Mouse (Mus musculus) kidney, embryonic 15.5 days (tissue): ENCODE measurements around the gene Utp20. TPM values are rescaled to one million over a fixed set of nuclear protein-coding genes. Genes with fewer than 3 reads are reported as not detected.
A peak's percentile ranks its signal among the peaks of the same experiment; 100 is the strongest.

Experiments used
- ATAC-seq: fragments of 200-750 bp; cut with Nextera tagmentation; replicated peaks from 2 replicates; pipeline ENCODE4 v1.8.0; 2017; ENCODE audit warnings: moderate TSS enrichment; ENCODE audit not compliant: low FRiP score
- H3K27ac ChIP-seq: fragments of 300-500 bp; sonication (generic); 2 replicates; pipeline ENCODE4 v1.5.1; 2015; ENCODE audit warnings: mild to moderate bottlenecking, inconsistent platforms
- H3K27me3 ChIP-seq: fragments of 300-500 bp; sonication (generic); 2 replicates; pipeline ENCODE4 v1.6.1; 2015; ENCODE audit warnings: inconsistent platforms
- H3K36me3 ChIP-seq: fragments of 300-500 bp; sonication (generic); 2 replicates; pipeline ENCODE4 v1.6.1; 2015; ENCODE audit warnings: inconsistent platforms
- H3K4me1 ChIP-seq: fragments of 300-500 bp; sonication (generic); 2 replicates; pipeline ENCODE4 v1.6.1; 2015; ENCODE audit warnings: inconsistent platforms
- H3K4me2 ChIP-seq: fragments of 300-500 bp; sonication (generic); 2 replicates; pipeline ENCODE4 v1.6.1; 2015; ENCODE audit warnings: moderate library complexity, mild to moderate bottlenecking, inconsistent platforms
- H3K4me3 ChIP-seq: fragments of 300-500 bp; sonication (generic); replicated peaks from 2 replicates; pipeline ENCODE4 v1.5.1; 2015; ENCODE audit warnings: mild to moderate bottlenecking, inconsistent platforms
- H3K9ac ChIP-seq: fragments of 300-500 bp; sonication (generic); 2 replicates; pipeline ENCODE4 v1.6.1; 2015; ENCODE audit warnings: mild to moderate bottlenecking, inconsistent platforms
- H3K9me3 ChIP-seq: fragments of 300-500 bp; sonication (generic); replicated peaks from 2 replicates; pipeline ENCODE4 v1.6.1; 2016; ENCODE audit warnings: inconsistent platforms
- WGBS: fragments of 180-500 bp; shearing (Covaris S2); methylation state at CpG from one replicate; pipeline ENCODE4 v1.1.7; 2015; ENCODE audit warnings: mixed read lengths; 5-methylcytosine and 5-hydroxymethylcytosine counted together
- polyA plus RNA-seq: library from polyadenylated mRNA; unstranded; fragments of >200 nt; fragmentation: Nextera tagmentation; extraction: Ambion mirVana; gene quantifications from 2 replicates; pipeline ENCODE4 v1.2.1, GENCODE M21; 2015

Gene Utp20
- polyA plus RNA-seq, 1 experiment from 2014 or later: 20.9 TPM

DNA sequence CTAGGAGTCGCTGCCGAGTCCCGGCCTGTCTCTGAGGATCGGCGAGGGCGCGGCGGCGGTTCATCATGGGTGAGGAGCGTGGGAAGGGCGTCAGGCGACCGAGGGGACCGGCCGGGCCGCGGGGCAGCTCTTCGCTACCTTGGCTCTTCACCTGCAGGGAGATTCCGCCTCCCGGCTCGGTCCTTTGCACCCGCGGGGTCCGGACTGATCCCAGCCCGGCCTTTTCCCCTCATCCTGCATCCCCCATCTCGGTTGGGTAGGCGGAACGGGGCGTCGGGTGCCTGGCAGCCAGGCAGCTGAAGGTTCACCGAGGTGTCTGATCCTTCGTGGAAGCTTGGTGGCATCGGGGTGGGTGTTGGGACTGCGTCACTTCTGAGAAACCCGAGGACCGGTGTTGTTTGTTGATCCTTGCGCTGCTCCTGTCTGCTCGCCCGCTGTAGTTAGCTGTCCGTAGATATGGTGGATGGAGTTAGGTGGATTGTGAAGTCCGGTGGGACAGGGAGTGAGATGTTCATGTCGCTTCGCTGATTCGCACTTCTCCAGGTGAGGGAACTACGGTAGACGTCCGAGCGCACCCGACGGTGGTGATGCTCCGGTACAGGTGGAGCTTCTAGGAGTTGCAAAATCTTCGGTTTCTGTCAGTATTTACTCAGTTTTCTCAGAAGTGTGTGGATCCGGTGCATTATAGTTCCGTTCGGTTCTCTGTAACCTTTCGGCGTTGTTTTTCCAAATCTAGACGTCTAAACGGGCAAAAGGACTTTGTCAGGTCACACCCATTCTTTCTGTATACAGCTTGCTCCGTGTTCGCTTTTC is 94.9 kb downstream of the Utp20 start:
- H3K27me3 ChIP-seq: no peaks in the 10 kb centered on the region
- H3K9me3 ChIP-seq: no peaks in the 10 kb centered on the region
- peak; percentile 52 for ATAC-seq
- 2% methylated on average over 61 of the region's 61 CpGs for WGBS
- peaks cover 24% of the 10 kb centered on the region for H3K36me3 ChIP-seq
- peak overlapping the region; percentile 90 for H3K4me2 ChIP-seq
- peak overlapping the region; percentile 93 for H3K27ac ChIP-seq
- H3K4me1 ChIP-seq: peaks cover 13% of the 10 kb centered on the region
- peak overlapping the region; percentile 92 for H3K9ac ChIP-seq
- peak overlapping the region; percentile 94 for H3K4me3 ChIP-seq

DNA sequence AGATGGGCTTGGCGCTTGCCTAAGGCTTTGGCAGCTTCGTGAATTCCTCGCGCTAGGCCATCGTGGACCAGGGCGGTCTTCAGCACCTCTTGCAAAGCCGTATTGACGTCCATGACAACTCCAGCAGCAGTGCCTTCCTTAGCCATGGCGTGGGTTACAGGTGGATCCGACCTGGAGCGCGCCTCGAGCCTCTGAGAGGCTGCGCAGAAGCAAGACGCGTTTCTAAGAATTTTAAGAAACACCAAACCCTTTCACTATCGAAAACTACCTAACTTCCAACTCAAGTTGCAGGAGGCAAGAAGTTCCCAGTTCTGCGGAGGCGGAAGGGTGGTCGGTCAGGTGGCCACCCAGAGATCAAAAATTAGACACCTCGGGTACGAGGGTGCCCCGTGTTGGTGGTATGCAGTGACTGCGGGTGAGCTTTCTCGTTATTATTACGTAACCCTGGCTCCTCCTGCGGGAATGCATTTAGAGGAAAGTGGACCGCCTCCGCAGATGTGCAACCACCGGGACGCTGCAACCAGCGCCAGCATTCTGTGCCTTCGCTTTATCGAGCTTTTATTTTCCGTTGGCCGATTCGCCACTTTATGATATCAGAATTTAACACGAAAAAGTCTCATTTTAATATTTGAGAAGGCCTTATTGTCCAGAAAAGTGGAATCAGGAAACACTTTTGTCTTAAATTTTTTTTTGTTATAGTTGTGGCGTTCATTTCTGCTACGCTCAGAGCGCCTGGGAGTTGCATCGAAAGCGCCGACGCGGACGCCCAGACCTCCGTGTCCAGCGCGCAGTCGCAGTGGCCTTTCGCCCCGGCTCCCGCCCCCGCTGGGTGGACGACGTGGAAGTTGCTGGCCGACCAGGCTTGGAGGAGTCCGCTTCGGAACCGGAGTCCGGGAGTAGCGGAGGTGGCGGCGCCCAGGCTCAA is 95.8 kb downstream of the Utp20 start, which contains the start of gene Arl1:
Gene Arl1, plus strand, starts transcription at position 288 of the 925 bp plus-strand sequence.
- H3K4me2 ChIP-seq: peak within 1 kb of the TSS; percentile 90
- H3K9ac ChIP-seq: peak within 1 kb of the TSS; percentile 92
- no peaks in the 10 kb centered on the region for H3K27me3 ChIP-seq
- under 1% methylated on average over 65 of the region's 65 CpGs for WGBS
- peak within 1 kb of the TSS; percentile 93 for H3K27ac ChIP-seq
- peak within 1 kb of the TSS; percentile 94 for H3K4me3 ChIP-seq
- H3K36me3 ChIP-seq: peaks cover 16% of the 10 kb centered on the region
- peak; percentile 95 for ATAC-seq
- no peaks in the 10 kb centered on the region for H3K9me3 ChIP-seq
- H3K4me1 ChIP-seq: peaks cover 13% of the 10 kb centered on the region

DNA sequence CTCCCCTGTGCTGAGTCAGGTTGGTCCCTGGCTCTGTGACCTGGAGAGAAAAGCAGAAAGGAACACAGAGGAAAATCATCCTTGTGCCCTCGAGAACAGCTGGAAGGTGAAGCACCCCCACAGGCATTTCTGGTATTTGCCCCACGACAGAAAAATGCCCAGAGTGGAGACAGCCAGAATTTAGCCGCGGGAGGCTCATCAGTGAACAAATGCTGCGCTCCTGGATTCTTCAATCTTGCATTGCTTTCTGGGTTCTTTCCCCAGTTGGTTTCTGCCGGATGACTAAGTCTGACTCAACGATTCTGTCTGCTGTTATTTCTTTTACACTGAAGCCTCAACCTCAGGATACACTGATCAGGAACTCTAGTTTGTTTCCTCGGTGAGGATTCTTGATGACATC is 98.4 kb downstream of the Utp20 start:
- no peak overlapping the region for H3K4me3 ChIP-seq
- no peaks in the 10 kb centered on the region for H3K36me3 ChIP-seq
- no peak for ATAC-seq

DNA sequence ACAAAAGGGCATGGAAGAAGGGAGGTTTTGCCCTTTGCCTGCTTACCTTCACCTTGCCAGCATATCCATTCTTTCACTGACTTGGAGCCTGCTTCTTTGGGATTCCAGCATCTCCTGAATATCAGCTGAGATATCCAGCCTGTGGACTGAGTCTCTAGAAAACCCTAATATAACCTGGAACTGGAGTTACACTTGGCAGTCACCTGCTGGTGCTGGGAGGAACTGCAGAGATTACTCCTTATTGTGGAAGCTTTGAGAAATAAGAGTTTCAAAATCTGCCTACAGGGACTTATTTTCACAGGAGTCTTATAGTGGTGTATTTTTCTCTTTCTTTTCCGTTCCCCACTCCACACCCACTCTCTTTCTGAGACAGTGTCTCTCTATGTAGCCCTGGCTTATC is 99.5 kb downstream of the Utp20 start:
- Histone ChIP-seq H3K27me3 (no peaks in the 10 kb centered on the region), H3K4me3 (no peak overlapping the region), H3K27ac (no peak overlapping the region), H3K4me1 (peaks cover 4% of the 10 kb centered on the region), H3K9ac (no peak overlapping the region), H3K9me3 (no peaks in the 10 kb centered on the region), H3K36me3 (no peaks in the 10 kb centered on the region), H3K4me2 (no peak overlapping the region)
- ATAC-seq: no peak
- 57% methylated on average over 1 of the region's 1 CpGs for WGBS

More for the DNA sequence above, 98.4 kb downstream of the Utp20 start:
- Histone ChIP-seq H3K27ac (no peak overlapping the region), H3K4me1 (peaks cover 12% of the 10 kb centered on the region), H3K4me2 (no peak overlapping the region), H3K9me3 (no peaks in the 10 kb centered on the region), H3K9ac (no peak overlapping the region), H3K27me3 (no peaks in the 10 kb centered on the region)
- 75% methylated on average over 8 of the region's 8 CpGs for WGBS

DNA sequence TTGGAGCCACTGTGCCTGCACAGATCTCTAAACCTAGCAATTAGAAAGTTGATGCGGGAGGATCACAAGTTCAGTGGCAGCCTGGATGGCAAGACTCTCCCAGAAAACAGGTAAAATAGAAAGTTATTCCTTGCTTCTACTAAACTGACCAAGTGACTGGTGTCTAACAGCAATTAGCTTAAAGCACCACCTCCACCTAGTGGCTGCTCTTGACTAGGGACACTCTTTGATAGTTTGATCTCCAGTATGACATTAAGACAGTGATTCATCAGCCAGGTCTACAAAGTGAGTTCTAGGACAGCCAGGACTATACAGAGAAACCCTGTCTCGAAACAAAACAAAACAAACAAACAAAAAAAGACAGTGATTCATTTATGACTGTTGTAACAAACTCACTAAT is 101.3 kb downstream of the Utp20 start:
- 0 out of 2 replicates have a peak, but pooled peaks cover 4% of the 10 kb centered on the region for H3K27me3 ChIP-seq
- H3K4me1 ChIP-seq: peaks cover 3% of the 10 kb centered on the region
- no peaks in the 10 kb centered on the region for H3K36me3 ChIP-seq
- no peak overlapping the region for H3K4me3 ChIP-seq
- WGBS: 40% methylated on average over 2 of the region's 2 CpGs
- ATAC-seq: no peak
- H3K9me3 ChIP-seq: no peaks in the 10 kb centered on the region
- no peak overlapping the region for H3K27ac ChIP-seq
- no peak overlapping the region for H3K9ac ChIP-seq
- H3K4me2 ChIP-seq: no peak overlapping the region

DNA sequence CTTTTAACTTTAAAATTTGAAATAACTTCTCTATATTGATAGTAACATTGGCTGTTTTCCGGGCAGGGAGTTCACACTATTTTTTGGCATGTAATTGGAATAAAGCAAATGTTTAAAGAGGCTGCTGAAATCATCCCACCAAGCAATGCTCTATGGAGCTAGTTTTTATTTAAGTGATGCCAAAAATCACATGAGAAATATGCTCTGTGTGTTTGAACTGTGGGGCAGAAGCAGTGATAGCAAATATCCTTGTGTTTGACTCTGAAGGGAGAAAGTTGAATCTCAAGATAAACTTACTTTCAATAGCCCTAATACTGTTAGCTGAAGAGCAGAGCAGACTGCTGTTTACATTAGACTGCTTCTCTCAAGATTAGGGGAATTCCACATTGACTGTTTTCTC is 107.0 kb downstream of the Utp20 start:
- Histone ChIP-seq H3K9ac (no peak overlapping the region), H3K9me3 (no peaks in the 10 kb centered on the region), H3K4me1 (no peaks in the 10 kb centered on the region), H3K36me3 (no peaks in the 10 kb centered on the region), H3K27ac (no peak overlapping the region), H3K4me2 (no peak overlapping the region), H3K4me3 (no peak overlapping the region), H3K27me3 (0 out of 2 replicates have a peak, but pooled peaks cover 4% of the 10 kb centered on the region)
- ATAC-seq: no peak
- WGBS: 64% methylated on average over 1 of the region's 1 CpGs

DNA sequence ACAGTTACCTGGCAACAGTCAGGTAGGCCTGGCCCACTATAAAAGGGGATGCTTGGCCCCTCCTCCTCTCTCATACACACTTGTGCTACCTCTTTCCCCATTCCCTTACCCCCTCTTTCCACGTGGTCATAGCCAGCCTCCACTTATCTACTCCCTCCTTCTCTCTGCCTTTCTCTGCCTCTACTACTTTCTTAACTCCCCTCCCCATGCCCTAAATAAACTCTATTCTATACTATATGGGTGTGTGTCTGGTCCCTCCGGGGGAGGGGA is 108.9 kb downstream of the Utp20 start:
- Histone ChIP-seq H3K36me3 (no peaks in the 10 kb centered on the region), H3K9me3 (no peaks in the 10 kb centered on the region), H3K4me2 (no peak overlapping the region), H3K27ac (no peak overlapping the region), H3K4me3 (no peak overlapping the region), H3K27me3 (0 out of 2 replicates have a peak, but pooled peaks cover 4% of the 10 kb centered on the region), H3K9ac (no peak overlapping the region), H3K4me1 (no peaks in the 10 kb centered on the region)
- ATAC-seq: no peak
- WGBS: 47% methylated on average over 2 of the region's 2 CpGs

DNA sequence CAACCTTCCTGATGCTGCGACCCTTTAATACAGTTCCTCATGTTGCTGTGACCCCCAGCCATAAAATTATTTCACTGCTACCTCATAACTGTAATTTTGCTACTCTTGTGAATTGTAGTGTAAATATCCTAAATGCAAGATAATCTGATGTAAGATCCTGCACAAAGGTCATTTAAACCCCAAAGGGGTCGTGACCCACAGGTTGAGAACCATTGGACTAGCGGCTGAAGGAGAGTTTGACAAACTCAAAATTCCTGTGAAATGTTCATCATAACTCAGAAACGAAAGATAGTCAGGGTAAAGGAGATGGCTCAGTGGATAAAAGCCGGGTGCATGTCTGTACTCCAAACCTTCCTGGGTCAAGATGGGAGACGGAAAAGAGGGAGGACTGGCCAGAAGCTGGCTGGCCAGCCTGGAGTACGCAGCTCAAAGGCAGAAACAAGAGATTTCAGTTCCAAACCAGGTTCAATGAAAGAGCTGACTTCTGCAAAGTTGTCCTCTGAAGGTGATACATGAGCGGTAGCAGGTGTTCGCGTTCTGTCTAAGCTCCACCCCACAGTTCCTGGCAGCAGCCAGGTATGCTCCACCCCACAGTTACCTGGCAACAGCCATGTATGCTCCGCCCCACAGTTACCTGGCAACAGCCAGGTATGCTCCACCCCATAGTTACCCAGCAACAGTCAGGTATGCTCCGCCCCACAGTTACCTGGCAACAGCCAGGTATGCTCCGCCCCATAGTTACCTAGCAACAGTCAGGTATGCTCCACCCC is 109.4 kb downstream of the Utp20 start:
- Histone ChIP-seq H3K9me3 (no peaks in the 10 kb centered on the region), H3K36me3 (no peaks in the 10 kb centered on the region), H3K27ac (no peak overlapping the region), H3K4me3 (no peak overlapping the region), H3K27me3 (0 out of 2 replicates have a peak, but pooled peaks cover 4% of the 10 kb centered on the region), H3K9ac (no peak overlapping the region), H3K4me2 (no peak overlapping the region), H3K4me1 (no peaks in the 10 kb centered on the region)
- 52% methylated on average over 13 of the region's 13 CpGs for WGBS
- ATAC-seq: no peak

DNA sequence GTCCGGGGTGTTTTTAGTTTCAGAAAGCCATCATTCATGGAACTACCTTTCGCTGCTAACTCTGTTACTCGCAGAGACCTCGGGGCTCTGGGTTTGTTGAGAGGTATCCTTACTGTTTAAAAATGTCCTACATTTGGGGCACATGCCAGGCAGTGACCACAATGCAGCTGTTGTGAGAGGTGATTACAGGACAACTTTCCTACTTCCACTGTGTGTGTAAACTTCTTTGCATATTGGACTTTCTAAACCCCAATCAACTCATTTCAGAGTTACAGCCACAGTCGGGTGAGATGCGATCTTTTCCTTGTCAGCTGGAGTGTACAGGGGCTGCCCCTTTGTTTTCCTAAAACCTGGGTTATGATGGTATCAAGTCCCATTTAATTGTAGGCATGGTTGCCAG is 111.0 kb downstream of the Utp20 start:
- no peak overlapping the region for H3K9ac ChIP-seq
- WGBS: 72% methylated on average over 6 of the region's 6 CpGs
- no peak overlapping the region for H3K27ac ChIP-seq
- H3K9me3 ChIP-seq: no peaks in the 10 kb centered on the region
- no peaks in the 10 kb centered on the region for H3K36me3 ChIP-seq
- no peak overlapping the region for H3K4me2 ChIP-seq
- H3K4me1 ChIP-seq: no peaks in the 10 kb centered on the region
- H3K4me3 ChIP-seq: no peak overlapping the region
- H3K27me3 ChIP-seq: 0 out of 2 replicates have a peak, but pooled peaks cover under 1% of the 10 kb centered on the region
- no peak for ATAC-seq

DNA sequence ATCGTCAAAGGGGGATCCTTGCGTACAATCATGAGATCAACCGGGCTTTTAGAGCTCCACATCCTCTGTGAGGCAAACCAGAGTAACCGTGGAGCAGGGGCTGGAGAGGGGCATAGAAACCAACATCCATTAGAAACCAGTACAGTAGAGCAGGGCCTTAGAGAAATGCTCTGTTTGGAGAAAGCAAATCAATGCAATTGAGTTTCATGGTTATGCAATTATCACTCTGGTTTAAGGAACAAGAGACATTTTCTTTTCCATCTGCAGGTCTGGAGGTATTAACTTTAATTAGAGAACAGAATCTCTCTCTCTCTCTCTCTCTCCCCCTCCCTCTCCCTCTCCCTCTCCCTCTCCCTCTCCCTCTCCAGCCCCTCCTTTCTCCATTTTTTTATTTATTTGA is 111.9 kb downstream of the Utp20 start:
- no peak overlapping the region for H3K4me3 ChIP-seq
- no peaks in the 10 kb centered on the region for H3K27me3 ChIP-seq
- no peaks in the 10 kb centered on the region for H3K4me1 ChIP-seq
- WGBS: 86% methylated on average over 4 of the region's 4 CpGs
- H3K9me3 ChIP-seq: no peaks in the 10 kb centered on the region
- H3K27ac ChIP-seq: no peak overlapping the region
- H3K36me3 ChIP-seq: no peaks in the 10 kb centered on the region
- H3K9ac ChIP-seq: no peak overlapping the region
- no peak for ATAC-seq
- H3K4me2 ChIP-seq: no peak overlapping the region

DNA sequence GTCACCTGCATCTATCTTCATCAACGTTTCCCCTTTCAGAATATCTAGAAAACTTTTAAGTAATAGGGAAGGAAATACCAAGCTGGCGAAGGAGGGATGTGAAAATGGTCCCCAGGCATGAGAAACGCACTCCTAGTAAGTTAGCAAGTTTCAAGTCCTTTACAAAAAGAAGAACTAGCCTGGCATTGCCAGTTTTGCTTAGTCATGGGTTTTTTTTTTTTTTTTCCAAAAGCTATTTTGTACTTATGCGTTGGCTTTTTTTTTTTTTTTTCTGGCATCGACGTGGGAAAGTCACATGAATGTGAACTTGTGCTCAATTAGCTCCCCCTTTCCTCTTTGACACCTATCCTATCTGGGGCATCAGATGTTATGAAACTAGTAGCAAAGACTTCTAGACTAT is 114.2 kb downstream of the Utp20 start:
- no peaks in the 10 kb centered on the region for H3K9me3 ChIP-seq
- no peaks in the 10 kb centered on the region for H3K4me1 ChIP-seq
- no peaks in the 10 kb centered on the region for H3K27me3 ChIP-seq
- no peak overlapping the region for H3K4me2 ChIP-seq
- 85% methylated on average over 6 of the region's 6 CpGs for WGBS
- H3K9ac ChIP-seq: no peak overlapping the region
- H3K36me3 ChIP-seq: no peaks in the 10 kb centered on the region
- H3K4me3 ChIP-seq: no peak overlapping the region
- no peak for ATAC-seq
- H3K27ac ChIP-seq: no peak overlapping the region
